Mouse (Mus musculus) liver, postnatal 0 days (tissue): ENCODE measurements around the gene Paqr5. TPM values are rescaled to one million over a fixed set of nuclear protein-coding genes. Genes with fewer than 3 reads are reported as not detected.
A peak's percentile ranks its signal among the peaks of the same experiment; 100 is the strongest.

ENCODE experiments used
- ATAC-seq: fragments of 200-750 bp; cut with Nextera tagmentation; 2 replicates; pipeline ENCODE4 v1.8.0; 2017; ENCODE audit warnings: mild to moderate bottlenecking, moderate library complexity
- DNase-seq: peaks from one replicate; pipeline ENCODE4 v3.0.0-alpha.2; 2016
- H3K27ac ChIP-seq: fragments of 300-500 bp; sonication (generic); 2 replicates; pipeline ENCODE4 v1.5.1; 2014; ENCODE audit warnings: antibody characterized with exemption, moderate library complexity, mild to moderate bottlenecking, low read depth
- H3K27me3 ChIP-seq: fragments of 300-500 bp; sonication (generic); 2 replicates; pipeline ENCODE4 v1.6.1; 2014; ENCODE audit warnings: low read length, control low read depth, mixed read lengths; ENCODE audit not compliant: insufficient read depth
- H3K36me3 ChIP-seq: fragments of 300-500 bp; sonication (generic); replicated peaks from 2 replicates; pipeline ENCODE4 v1.6.1; 2014; ENCODE audit warnings: mild to moderate bottlenecking, control low read depth, low read length, moderate library complexity, mixed read lengths; ENCODE audit not compliant: insufficient read depth
- H3K4me1 ChIP-seq: fragments of 300-500 bp; sonication (generic); 2 replicates; pipeline ENCODE4 v1.6.1; 2014; ENCODE audit warnings: antibody characterized with exemption, mild to moderate bottlenecking, control low read depth; ENCODE audit not compliant: insufficient read depth
- H3K4me2 ChIP-seq: fragments of 300-500 bp; sonication (generic); 2 replicates; pipeline ENCODE4 v1.6.1; 2014; ENCODE audit warnings: low read depth, mild to moderate bottlenecking, low read length, moderate library complexity, mixed read lengths
- H3K4me3 ChIP-seq: fragments of 300-500 bp; sonication (generic); 2 replicates; pipeline ENCODE4 v1.5.1; 2014; ENCODE audit warnings: low read depth, low read length
- H3K9ac ChIP-seq: fragments of 300-500 bp; sonication (generic); replicated peaks from 2 replicates; pipeline ENCODE4 v1.6.1; 2014; ENCODE audit warnings: mild to moderate bottlenecking, moderate library complexity
- H3K9me3 ChIP-seq: fragments of 300-500 bp; sonication (generic); 2 replicates; pipeline ENCODE4 v1.6.1; 2016; ENCODE audit warnings: mild to moderate bottlenecking, control low read depth, low read length, mixed read lengths
- CTCF ChIP-seq: sonication (generic); IDR thresholded peaks from 2 replicates; pipeline ENCODE4 v1.5.1; 2016; ENCODE audit warnings: antibody characterized with exemption, low read depth
- EP300 ChIP-seq: IDR thresholded peaks from 2 replicates; pipeline ENCODE4 v1.6.1; 2016; ENCODE audit warnings: antibody characterized with exemption, low read depth, mild to moderate bottlenecking
- WGBS: fragments of 180-500 bp; shearing (Covaris S2); extraction: QIAGEN DNeasy Blood & Tissue Kit; methylation state at CpG from one replicate; pipeline ENCODE4 v1.1.7; 2014; ENCODE audit not compliant: insufficient replicate concordance; 5-methylcytosine and 5-hydroxymethylcytosine counted together
- polyA plus RNA-seq: library from polyadenylated mRNA; unstranded; fragments of >200 nt; fragmentation: Nextera tagmentation; extraction: Ambion mirVana; gene quantifications from 2 replicates; pipeline ENCODE4 v1.2.1, GENCODE M21; 2015

The Paqr5 gene
- polyA plus RNA-seq, 1 experiment from 2014 or later = 0.16 TPM

DNA sequence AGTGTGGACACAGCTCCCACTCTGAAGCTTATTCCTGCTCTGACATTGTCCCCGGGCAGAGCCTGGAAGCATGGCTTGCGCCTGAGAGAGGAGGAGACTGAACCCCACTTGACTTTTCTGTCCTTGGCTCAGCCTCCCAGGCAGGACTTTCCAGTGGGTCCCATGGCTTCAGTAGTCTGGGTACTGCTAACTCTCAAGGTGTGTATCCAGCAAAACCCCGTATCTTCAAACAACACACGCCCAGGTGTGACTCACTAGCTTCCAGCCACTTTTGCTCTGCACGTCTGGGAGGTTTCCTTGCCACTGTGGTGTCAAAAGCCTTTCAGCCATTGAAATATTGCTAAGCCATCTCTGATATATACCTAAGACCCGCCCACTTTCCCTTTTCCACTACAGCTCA, 9.3 kb downstream of the Paqr5 start:
- DNase-seq (no peak), ATAC-seq (no peak)
- H3K9ac ChIP-seq = no peak overlapping the region
- no peaks in the 10 kb centered on the region for H3K27me3 ChIP-seq
- 78% methylated on average over 6 of the region's 6 CpGs for WGBS
- no peaks in the 10 kb centered on the region for H3K9me3 ChIP-seq
- H3K27ac ChIP-seq = no peak overlapping the region
- H3K4me1 ChIP-seq = peaks cover 3% of the 10 kb centered on the region; the same call in 1 of the 2 replicates
- H3K36me3 ChIP-seq = no peaks in the 10 kb centered on the region
- TF ChIP-seq CTCF = no peak
- TF ChIP-seq EP300 = no peak
- H3K4me3 ChIP-seq = no peak overlapping the region
- no peak overlapping the region for H3K4me2 ChIP-seq

DNA sequence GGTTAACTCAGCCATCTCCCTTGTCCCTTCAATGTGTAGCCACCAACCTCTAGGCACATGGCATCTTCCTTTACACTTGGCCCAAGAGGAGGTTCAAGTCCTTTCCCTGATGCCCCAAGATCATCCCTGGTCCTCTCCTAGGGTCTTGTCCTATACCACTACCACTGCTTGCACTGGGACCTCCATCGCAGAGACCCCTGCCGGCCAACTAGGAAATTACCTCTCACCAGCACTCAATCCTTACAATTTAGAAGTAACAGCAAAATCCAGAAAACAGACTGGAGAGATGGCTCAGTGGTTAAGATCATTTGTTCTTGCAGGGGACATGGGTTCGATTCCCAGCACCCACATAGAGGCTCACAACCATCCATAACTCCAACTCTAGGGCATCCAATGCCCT, 11.2 kb downstream of the Paqr5 start:
- TF ChIP-seq EP300 (no peak), CTCF (peak; percentile 50)
- no peak overlapping the region for H3K9ac ChIP-seq
- H3K4me3 ChIP-seq = no peak overlapping the region
- H3K4me1 ChIP-seq = no peaks in the 10 kb centered on the region
- H3K27ac ChIP-seq = no peak overlapping the region
- ATAC-seq (no peak), DNase-seq (no peak)
- no peaks in the 10 kb centered on the region for H3K27me3 ChIP-seq
- no peaks in the 10 kb centered on the region for H3K9me3 ChIP-seq
- no peak overlapping the region for H3K4me2 ChIP-seq
- H3K36me3 ChIP-seq = no peaks in the 10 kb centered on the region
- 52% methylated on average over 3 of the region's 3 CpGs for WGBS

DNA sequence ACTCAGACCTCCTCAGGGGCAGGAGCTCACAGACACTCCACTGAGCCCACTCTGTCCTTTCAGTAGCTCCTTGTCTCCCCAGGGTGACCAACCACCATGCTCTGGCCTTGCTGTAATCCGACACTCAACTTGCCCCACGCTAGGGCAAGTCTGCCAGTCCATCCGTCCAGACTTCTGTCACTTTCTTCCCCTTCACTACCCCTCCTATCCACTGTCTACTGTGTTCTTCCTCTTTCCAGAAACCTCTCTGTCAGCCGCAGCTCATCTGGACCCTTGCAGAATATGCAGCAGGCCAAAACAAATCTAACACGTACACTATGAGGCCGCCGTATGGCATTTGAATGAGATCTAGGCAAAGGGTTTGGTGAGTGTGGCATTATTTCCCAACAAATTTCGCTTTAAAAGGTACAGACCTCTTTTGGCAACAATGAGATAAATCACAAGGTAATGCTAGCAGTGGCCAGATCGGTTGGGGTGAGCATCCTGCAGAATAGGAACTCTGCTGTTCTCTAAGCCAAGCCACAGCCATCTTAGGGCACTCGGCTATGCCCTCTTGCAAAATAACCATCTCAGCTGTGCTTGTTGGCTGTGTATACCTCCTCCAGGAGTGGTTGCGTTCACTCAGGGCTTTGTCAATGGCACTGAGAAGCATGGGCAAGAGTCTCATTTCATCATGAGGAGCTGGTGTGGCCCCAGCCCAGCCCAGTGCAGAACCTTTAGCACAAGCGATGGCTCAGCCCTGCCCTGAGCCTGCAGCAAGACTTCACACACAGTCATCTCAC, 13.1 kb downstream of the Paqr5 start:
- 55% methylated on average over 12 of the region's 12 CpGs for WGBS

DNA sequence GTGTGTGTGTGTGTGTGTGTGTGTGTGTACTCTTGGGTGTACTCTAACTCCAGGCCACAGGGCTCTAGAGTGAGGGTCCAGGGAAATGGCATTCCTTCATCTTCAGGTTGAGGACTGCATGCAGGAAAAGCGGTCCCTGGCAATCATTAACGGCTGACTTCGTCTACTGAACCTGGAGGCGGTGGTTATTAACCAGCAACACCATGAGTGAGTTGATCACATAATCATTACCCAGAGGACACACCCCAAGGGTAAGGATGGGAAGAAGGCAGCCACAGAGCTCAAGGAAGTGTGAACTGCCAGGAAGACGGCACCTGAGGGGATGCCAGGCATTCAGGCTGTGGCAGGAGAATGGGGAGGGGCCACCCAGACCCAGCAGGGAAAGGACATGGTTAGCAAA, 18.3 kb downstream of the Paqr5 start:
- DNase-seq (peak; percentile 33), ATAC-seq (no peak)
- Histone ChIP-seq H3K9ac (no peak overlapping the region), H3K4me3 (no peak overlapping the region), H3K36me3 (no peaks in the 10 kb centered on the region), H3K4me1 (peaks cover 4% of the 10 kb centered on the region; the same call in 1 of the 2 replicates), H3K27me3 (no peaks in the 10 kb centered on the region), H3K4me2 (no peak overlapping the region), H3K27ac (no peak overlapping the region), H3K9me3 (no peaks in the 10 kb centered on the region)
- 68% methylated on average over 5 of the region's 5 CpGs for WGBS
- TF ChIP-seq CTCF = no peak

More for the DNA sequence above, 13.1 kb downstream of the Paqr5 start:
- Histone ChIP-seq H3K4me1 (no peaks in the 10 kb centered on the region), H3K27me3 (no peaks in the 10 kb centered on the region), H3K4me2 (no peak overlapping the region), H3K36me3 (no peaks in the 10 kb centered on the region), H3K4me3 (no peak overlapping the region), H3K9me3 (no peaks in the 10 kb centered on the region), H3K27ac (no peak overlapping the region), H3K9ac (no peak overlapping the region)
- TF ChIP-seq CTCF (no peak), EP300 (no peak)
- ATAC-seq (no peak), DNase-seq (no peak)

DNA sequence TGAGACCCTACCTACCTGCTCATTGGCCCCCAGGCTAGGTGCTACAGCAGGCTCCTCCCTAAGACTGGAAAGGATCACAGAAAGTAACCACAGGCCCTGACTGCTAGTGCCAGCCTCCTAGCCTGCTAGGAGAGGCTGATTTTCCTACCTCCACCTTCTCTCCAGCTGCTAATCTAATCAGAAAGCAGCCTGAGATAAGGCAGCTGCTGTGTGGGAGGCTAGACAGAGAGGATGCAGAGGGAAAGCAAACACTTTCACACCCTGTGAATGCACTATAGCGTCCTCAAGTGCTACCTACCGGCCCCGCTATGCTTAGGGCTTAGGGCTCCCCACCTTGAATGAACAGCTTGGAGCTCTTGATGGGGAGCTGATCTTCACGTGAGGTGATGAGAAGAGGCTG, 19.6 kb downstream of the Paqr5 start:
- Histone ChIP-seq H3K4me3 (no peak overlapping the region), H3K27ac (no peak overlapping the region), H3K4me2 (no peak overlapping the region), H3K27me3 (no peaks in the 10 kb centered on the region), H3K9ac (no peak overlapping the region), H3K9me3 (no peaks in the 10 kb centered on the region), H3K36me3 (no peaks in the 10 kb centered on the region), H3K4me1 (peaks cover 4% of the 10 kb centered on the region; the same call in 1 of the 2 replicates)
- WGBS = 58% methylated on average over 4 of the region's 4 CpGs
- DNase-seq = no peak
- no peak for ATAC-seq
- TF ChIP-seq EP300 (no peak), CTCF (no peak)

DNA sequence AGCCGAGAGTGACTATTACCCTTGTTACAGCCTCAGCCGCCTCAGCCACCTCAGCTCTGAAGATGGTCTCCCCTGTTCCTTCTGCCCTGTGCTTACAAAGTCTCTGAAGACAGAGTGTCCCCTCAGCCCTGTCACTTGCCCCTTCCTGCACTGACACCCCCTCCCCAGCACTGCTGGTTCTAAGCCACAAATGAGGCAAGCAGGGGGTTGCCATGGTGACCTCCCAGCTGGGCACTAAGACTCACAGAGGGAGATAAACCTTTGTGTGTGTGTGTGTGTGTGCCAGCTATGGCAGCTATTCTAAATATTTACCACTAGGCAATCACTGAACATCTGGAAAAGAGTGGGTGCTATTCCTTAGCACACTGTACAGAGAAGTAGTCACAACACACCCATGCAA, 23.0 kb downstream of the Paqr5 start:
- H3K27me3 ChIP-seq = no peaks in the 10 kb centered on the region
- H3K36me3 ChIP-seq = no peaks in the 10 kb centered on the region
- WGBS = 84% methylated on average over 2 of the region's 2 CpGs
- TF ChIP-seq CTCF (no peak), EP300 (no peak)
- no peak for DNase-seq
- H3K27ac ChIP-seq = no peak overlapping the region
- H3K9me3 ChIP-seq = no peaks in the 10 kb centered on the region
- H3K4me2 ChIP-seq = no peak overlapping the region
- no peak for ATAC-seq
- peaks cover 7% of the 10 kb centered on the region for H3K4me1 ChIP-seq
- no peak overlapping the region for H3K4me3 ChIP-seq
- no peak overlapping the region for H3K9ac ChIP-seq
